Mouse (Mus musculus) CH12.LX (cell line): ENCODE measurements around the gene Fam107a. TPM values are rescaled to one million over a fixed set of nuclear protein-coding genes. Genes with fewer than 3 reads are reported as not detected.

Experiments
- DNase-seq: peaks from one replicate; pipeline ENCODE4 v3.0.0-alpha.2; 2013; ENCODE audit errors: extremely low read depth
- H3K27ac ChIP-seq: 2 replicates; pipeline ENCODE4 v1.5.1; 2012; ENCODE audit warnings: low read depth, mild to moderate bottlenecking, control low read depth, moderate library complexity; ENCODE audit not compliant: insufficient read depth
- H3K27me3 ChIP-seq: replicated peaks from 2 replicates; pipeline ENCODE3; 2012; ENCODE audit warnings: inconsistent platforms
- H3K36me3 ChIP-seq, 2 experiments: replicated peaks in 1 of 2; 2 replicates each; pipeline versions ENCODE3 to v1.6.1; 2012; ENCODE audit warnings: inconsistent platforms in 1 of 2, low read length in 1 of 2, mild to moderate bottlenecking in 1 of 2, mixed read lengths in 1 of 2, moderate library complexity in 1 of 2; ENCODE audit not compliant: control insufficient read depth in 1 of 2, insufficient read depth in 1 of 2
- H3K4me1 ChIP-seq, 2 experiments: 2 replicates each; pipeline ENCODE4 v1.6.1; 2012; ENCODE audit warnings: inconsistent platforms in 1 of 2, moderate library complexity in 1 of 2; ENCODE audit not compliant: insufficient read depth in 2 of 2, control insufficient read depth in 1 of 2
- H3K4me2 ChIP-seq: 2 replicates; pipeline ENCODE4 v1.6.1; 2012; ENCODE audit warnings: low read depth, mild to moderate bottlenecking, control low read depth; ENCODE audit not compliant: poor library complexity, insufficient read depth, severe bottlenecking
- H3K4me3 ChIP-seq, 3 experiments: fragments of 150-350 bp in 1 of 3; sonication (generic) in 1 of 3; replicated peaks in 1 of 3; 2 replicates each; pipeline versions ENCODE3 to v1.5.1; 2011 to 2012; ENCODE audit warnings: low read depth in 2 of 3, low read length in 2 of 3, mild to moderate bottlenecking in 2 of 3, moderate library complexity in 2 of 3, control low read depth in 1 of 3, improper control_type of control experiment in 1 of 3, inconsistent platforms in 1 of 3, mixed read lengths in 1 of 3; ENCODE audit not compliant: poor library complexity in 1 of 3
- H3K79me2 ChIP-seq: replicated peaks from 2 replicates; pipeline ENCODE4 v1.6.1; 2012; ENCODE audit warnings: mild to moderate bottlenecking, moderate library complexity; ENCODE audit not compliant: control insufficient read depth, poor library complexity, insufficient read depth, severe bottlenecking; ENCODE audit errors: extremely low read depth
- H3K9ac ChIP-seq: 2 replicates; pipeline ENCODE4 v1.6.1; 2012; ENCODE audit warnings: low read depth, mild to moderate bottlenecking, control low read depth, moderate library complexity; ENCODE audit not compliant: insufficient read depth
- H3K9me3 ChIP-seq: replicated peaks from 2 replicates; pipeline ENCODE3; 2012; ENCODE audit warnings: low read length, inconsistent platforms, mixed read lengths
- CTCF ChIP-seq, 2 experiments: IDR thresholded peaks in 1 of 2; conservative IDR thresholded peaks in 1 of 2; 2 replicates each; pipeline ENCODE4 v1.5.1; 2011 to 2012; ENCODE audit warnings: low read depth in 2 of 2, low read length in 2 of 2, improper control_type of control experiment in 1 of 2, inconsistent platforms in 1 of 2, mild to moderate bottlenecking in 1 of 2, moderate library complexity in 1 of 2
- E2F4 ChIP-seq: IDR thresholded peaks from 2 replicates; pipeline ENCODE4 v1.6.1; 2011; ENCODE audit warnings: low read depth, low read length, improper control_type of control experiment; ENCODE audit not compliant: insufficient replicate concordance
- EP300 ChIP-seq: IDR thresholded peaks from 2 replicates; pipeline ENCODE4 v1.6.1; 2011; ENCODE audit warnings: low read length, improper control_type of control experiment
- ETS1 ChIP-seq: conservative IDR thresholded peaks from 2 replicates; pipeline ENCODE4 v1.6.1; 2012; ENCODE audit warnings: low read depth, mild to moderate bottlenecking, inconsistent platforms, low read length, improper control_type of control experiment, moderate library complexity
- GABPA ChIP-seq: IDR thresholded peaks from 2 replicates; pipeline ENCODE4 v1.6.1; 2012; ENCODE audit warnings: low read depth, low read length, improper control_type of control experiment, inconsistent platforms; ENCODE audit not compliant: insufficient replicate concordance
- IRF4 ChIP-seq: IDR thresholded peaks from 2 replicates; pipeline ENCODE4 v1.6.1; 2014; ENCODE audit warnings: low read depth, mild to moderate bottlenecking, inconsistent platforms, low read length, improper control_type of control experiment
- JUN ChIP-seq: IDR thresholded peaks from 2 replicates; pipeline ENCODE4 v1.6.1; 2011; ENCODE audit warnings: low read depth, mild to moderate bottlenecking, low read length, improper control_type of control experiment, moderate library complexity; ENCODE audit not compliant: insufficient read depth
- JUND ChIP-seq: conservative IDR thresholded peaks from 2 replicates; pipeline ENCODE4 v1.6.1; 2011; ENCODE audit warnings: low read depth, low read length, improper control_type of control experiment
- KAT2A ChIP-seq: IDR thresholded peaks from 2 replicates; pipeline ENCODE4 v1.6.1; 2012; ENCODE audit warnings: low read length, improper control_type of control experiment, inconsistent platforms; ENCODE audit not compliant: insufficient replicate concordance
- MAZ ChIP-seq: IDR thresholded peaks from 2 replicates; pipeline ENCODE4 v1.6.1; 2012; ENCODE audit warnings: low read depth, mild to moderate bottlenecking, inconsistent platforms, low read length, improper control_type of control experiment, moderate library complexity
- MEF2A ChIP-seq: IDR thresholded peaks from 2 replicates; pipeline ENCODE4 v1.6.1; 2014; ENCODE audit warnings: low read depth, mild to moderate bottlenecking, inconsistent platforms, low read length, improper control_type of control experiment, borderline replicate concordance
- MXI1 ChIP-seq: IDR thresholded peaks from 2 replicates; pipeline ENCODE4 v1.6.1; 2011; ENCODE audit warnings: mild to moderate bottlenecking, low read depth, low read length, improper control_type of control experiment
- POLR2A ChIP-seq: IDR thresholded peaks from 2 replicates; pipeline ENCODE4 v1.6.1; 2011; ENCODE audit warnings: low read depth, mild to moderate bottlenecking, improper control_type of control experiment, low read length
- POLR2AphosphoS2 ChIP-seq: IDR thresholded peaks from 2 replicates; pipeline ENCODE4 v1.6.1; 2011; ENCODE audit warnings: low read depth, low read length, improper control_type of control experiment
- TBP ChIP-seq: conservative IDR thresholded peaks from 2 replicates; pipeline ENCODE4 v1.6.1; 2011; ENCODE audit warnings: low read depth, low read length, improper control_type of control experiment
- TCF12 ChIP-seq: IDR thresholded peaks from 2 replicates; pipeline ENCODE4 v1.6.1; 2014; ENCODE audit warnings: low read depth, mild to moderate bottlenecking, inconsistent platforms, low read length, improper control_type of control experiment
- UBTF ChIP-seq: IDR thresholded peaks from 2 replicates; pipeline ENCODE4 v1.6.1; 2012; ENCODE audit warnings: low read depth, mild to moderate bottlenecking, inconsistent platforms, low read length, improper control_type of control experiment, moderate library complexity
- USF1 ChIP-seq: IDR thresholded peaks from 2 replicates; pipeline ENCODE4 v1.6.1; 2014; ENCODE audit warnings: low read depth, mild to moderate bottlenecking, inconsistent platforms, low read length, improper control_type of control experiment
- USF2 ChIP-seq: conservative IDR thresholded peaks from 2 replicates; pipeline ENCODE4 v1.6.1; 2011; ENCODE audit warnings: low read depth, low read length, improper control_type of control experiment
- ZC3H11A ChIP-seq: IDR thresholded peaks from 2 replicates; pipeline ENCODE4 v1.6.1; 2012; ENCODE audit warnings: low read depth, mild to moderate bottlenecking, inconsistent platforms, low read length, improper control_type of control experiment
- ZKSCAN1 ChIP-seq: IDR thresholded peaks from 2 replicates; pipeline ENCODE4 v1.6.1; 2012; ENCODE audit warnings: low read depth, inconsistent platforms, low read length, improper control_type of control experiment, borderline replicate concordance
- ZMIZ1 ChIP-seq: IDR thresholded peaks from 2 replicates; pipeline ENCODE4 v1.6.1; 2012; ENCODE audit warnings: low read depth, mild to moderate bottlenecking, inconsistent platforms, low read length, improper control_type of control experiment
- dilution Hi-C: fragments of 300-500 bp; cut with MboI; formaldehyde crosslinking; loops from 2 replicates; pipeline ENCODE4 v1.14.3; 2020; ENCODE audit warnings: low sequenced_read_pairs; ENCODE audit not compliant: extremely low pct_unique_long_range_greater_than_20kb, extremely low pct_ligation_motif_present
- in situ Hi-C: fragments of 300-500 bp; cut with MboI; formaldehyde crosslinking; loops from 3 replicates; pipeline ENCODE4 v1.14.3; 2019; ENCODE audit warnings: low sequenced_read_pairs, low pct_ligation_motif_present, low pct_unique_long_range_greater_than_20kb, mixed read lengths
- polyA plus RNA-seq: library from polyadenylated mRNA; unstranded; fragments of >175 nt; gene quantifications from 2 replicates; pipeline ENCODE4 v1.2.1, GENCODE M21; 2012; ENCODE audit warnings: low read depth; ENCODE audit not compliant: insufficient read length
- total RNA-seq, 2 experiments: library from RNA; depleted of rRNA; stranded (reverse); fragments of 300-350 nt in 1 of 2; fragments of >200 nt in 1 of 2; gene quantifications; 2 replicates each; pipeline ENCODE4 v1.2.3; 2012 to 2014

Gene Fam107a
- total and polyA plus RNA-seq, 3 experiments = not detected

DNA sequence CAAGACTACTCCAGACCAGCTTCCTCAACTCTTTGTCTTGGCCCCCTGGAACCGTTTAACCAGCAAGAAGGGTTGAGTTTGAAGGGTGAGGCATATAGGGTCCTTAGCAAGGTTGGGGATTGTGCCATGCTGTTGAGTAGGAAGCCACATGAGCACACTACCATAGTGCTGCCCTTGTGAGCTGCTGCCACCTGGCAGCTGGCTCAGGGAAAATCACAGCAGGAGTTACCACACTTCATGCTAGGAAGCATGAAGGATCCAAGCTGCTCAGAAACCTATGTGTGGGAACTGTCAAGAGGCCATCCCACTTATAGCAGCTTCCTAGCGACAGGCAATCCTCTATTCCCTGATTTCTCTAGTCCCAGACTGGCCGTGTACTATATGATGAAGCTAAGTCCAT, 9.2 kb downstream of the Fam107a start:
- Histone ChIP-seq H3K4me3 (no peak overlapping the region), H3K4me2 (no peak overlapping the region), H3K9ac (no peak overlapping the region), H3K36me3 (no peaks in the 10 kb centered on the region), H3K79me2 (no peaks in the 10 kb centered on the region), H3K9me3 (no peaks in the 10 kb centered on the region), H3K4me1 (no peaks in the 10 kb centered on the region), H3K27ac (no peak overlapping the region), H3K27me3 (no peaks in the 10 kb centered on the region)
- TF ChIP-seq MXI1 (no peak), USF2 (no peak), ZKSCAN1 (no peak), TBP (no peak), ZMIZ1 (no peak), MAZ (no peak), ZC3H11A (no peak), GABPA (no peak), ETS1 (no peak), IRF4 (no peak), USF1 (no peak), POLR2A (no peak), TCF12 (no peak), POLR2AphosphoS2 (no peak), JUN (no peak)
- in situ Hi-C loops = loop anchor here (25.0 kb wide), 1 partner anchor 496 kb away; the partner anchor contains the start of gene Flnb
- dilution Hi-C loops = no loop called here
- no peak for DNase-seq

DNA sequence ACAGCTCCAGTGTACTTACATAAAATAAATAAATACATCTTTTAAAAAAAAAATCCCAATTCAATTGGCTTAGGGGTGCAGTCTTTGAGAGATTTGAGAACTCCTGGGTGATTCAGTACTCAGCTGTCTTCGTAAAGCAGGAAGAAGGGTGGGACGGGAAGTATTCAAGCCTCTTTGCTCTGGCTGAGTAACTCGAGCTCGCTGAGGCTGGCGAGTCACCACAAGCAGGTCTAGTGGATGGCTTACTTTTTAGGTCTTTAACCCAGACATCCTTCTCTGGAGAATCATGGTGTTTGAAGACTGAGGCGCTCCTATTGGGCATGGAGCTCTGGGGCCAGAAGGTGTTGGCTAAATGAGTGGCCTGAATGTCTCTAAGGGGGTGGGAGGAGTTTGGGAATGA, 10.9 kb downstream of the Fam107a start:
- Histone ChIP-seq H3K4me1 (no peaks in the 10 kb centered on the region), H3K4me3 (no peak overlapping the region), H3K9me3 (no peaks in the 10 kb centered on the region)
- no peak for TF ChIP-seq TBP
- TF ChIP-seq E2F4 = no peak
- TF ChIP-seq POLR2A = no peak
- TF ChIP-seq EP300 = no peak
- no peak for TF ChIP-seq UBTF
- TF ChIP-seq USF2 = no peak
- no peak for TF ChIP-seq KAT2A
- no peak for TF ChIP-seq MAZ
- TF ChIP-seq CTCF (conservative IDR thresholded peaks at IDR 0.05 in 1 of 2, IDR thresholded peaks at IDR 0.05 in 1 of 2; ENCODE audit: low read depth in 2 of 2, low read length in 2 of 2) = no peak
- TF ChIP-seq MEF2A = no peak
- no peak for TF ChIP-seq JUND
- TF ChIP-seq ZKSCAN1 = no peak
- no peak for TF ChIP-seq JUN
- TF ChIP-seq GABPA = no peak
- TF ChIP-seq, all 38 proteins: peak for 0
- in situ Hi-C loops (loop anchor here (25.0 kb wide), 1 partner anchor 495 kb away; the partner anchor contains the start of gene Flnb), dilution Hi-C loops (no loop called here)
- H3K9ac ChIP-seq = no peak overlapping the region
- no peaks in the 10 kb centered on the region for H3K79me2 ChIP-seq
- no peak overlapping the region for H3K27ac ChIP-seq
- no peaks in the 10 kb centered on the region for H3K36me3 ChIP-seq
- H3K27me3 ChIP-seq = no peaks in the 10 kb centered on the region
- no peak for DNase-seq
- H3K4me2 ChIP-seq = no peak overlapping the region
